Mouse (Mus musculus) fat pad, adult 2 months (tissue): Measurements from ENCODE around the gene Rcc1l.

Source experiments
- DNase-seq: peaks from one replicate; pipeline ENCODE4 v3.0.0-alpha.2; 2011; ENCODE audit warnings: low read depth, low spot score; ENCODE audit errors: extremely low read depth

Gene Rcc1l

DNA sequence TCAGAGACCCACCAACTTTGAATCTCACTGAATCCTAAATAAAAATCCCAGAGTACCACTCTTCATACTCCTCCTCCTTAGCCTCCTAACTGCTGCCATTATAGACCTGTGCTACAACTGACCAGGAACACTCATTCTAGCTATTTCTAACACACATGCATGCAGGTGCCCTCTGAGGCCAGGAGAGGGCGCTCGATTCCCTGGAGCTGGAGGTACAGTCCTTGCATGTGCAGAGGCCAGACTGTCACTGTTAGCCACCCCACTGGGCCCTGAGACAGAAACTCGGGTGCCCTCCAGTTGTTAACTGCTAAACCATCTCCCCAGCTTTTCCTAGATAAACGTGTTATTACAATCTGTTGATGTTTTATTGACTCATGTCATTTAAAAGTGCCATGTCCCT lies 3.4 kb downstream of the Rcc1l start:
- no peak for DNase-seq

DNA sequence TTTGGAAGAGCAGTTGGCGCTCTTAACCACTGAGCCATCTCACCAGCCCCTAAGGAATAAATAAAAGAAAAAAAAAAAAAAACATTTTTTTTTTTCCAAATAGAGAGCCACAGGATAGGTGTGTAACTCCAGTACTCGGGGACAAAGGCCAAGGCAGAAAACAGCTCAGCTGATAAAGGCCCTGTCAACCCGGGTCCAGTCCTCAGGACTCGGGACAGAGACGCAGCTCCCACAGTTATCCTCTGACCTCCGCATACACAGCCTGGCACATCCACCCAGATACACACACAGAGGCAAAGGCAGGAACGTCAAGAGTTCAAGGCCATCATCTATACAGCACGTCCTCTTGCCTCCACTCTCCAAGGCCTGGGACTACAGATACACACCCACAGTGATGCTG lies 6.4 kb downstream of the Rcc1l start:
- DNase-seq: no peak

DNA sequence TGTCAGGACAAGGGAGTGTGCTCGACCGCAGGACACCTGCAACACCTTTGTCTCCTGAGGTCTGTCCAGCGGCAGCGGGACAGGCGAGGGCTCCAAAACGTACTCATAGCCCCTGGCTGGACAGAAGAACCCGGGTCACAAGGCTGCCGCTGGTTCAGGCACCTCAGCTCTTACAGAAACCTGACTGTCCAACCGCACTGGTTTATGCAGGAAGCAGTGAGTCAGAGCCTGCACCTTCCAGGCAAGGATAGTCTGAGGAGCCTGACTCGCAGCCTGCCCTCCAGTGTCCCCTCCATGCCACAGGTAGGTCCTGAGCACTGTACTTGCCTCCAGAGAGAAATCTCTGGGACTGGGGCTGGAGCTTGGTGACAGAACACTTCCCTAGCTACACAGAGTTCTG lies 7.3 kb downstream of the Rcc1l start:
- no peak for DNase-seq

DNA sequence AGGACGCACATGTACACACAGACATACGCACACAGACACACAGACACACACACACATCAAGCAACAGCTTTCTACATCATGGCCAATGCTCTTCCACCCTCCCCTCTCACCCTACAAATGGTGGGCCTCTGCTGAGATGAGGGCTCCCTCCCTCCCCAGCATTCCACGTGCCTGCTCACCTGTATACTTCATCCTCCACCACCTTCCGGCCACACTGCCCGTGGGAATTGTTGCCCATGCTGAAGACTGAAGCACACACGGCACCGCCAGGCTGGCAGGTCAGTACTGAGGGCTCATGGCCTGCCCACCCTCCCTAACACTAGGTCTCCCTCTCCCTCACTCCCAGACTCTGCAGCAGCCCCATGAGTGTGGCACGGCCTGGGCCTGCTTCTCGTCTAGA lies 8.5 kb downstream of the Rcc1l start:
- no peak for DNase-seq

DNA sequence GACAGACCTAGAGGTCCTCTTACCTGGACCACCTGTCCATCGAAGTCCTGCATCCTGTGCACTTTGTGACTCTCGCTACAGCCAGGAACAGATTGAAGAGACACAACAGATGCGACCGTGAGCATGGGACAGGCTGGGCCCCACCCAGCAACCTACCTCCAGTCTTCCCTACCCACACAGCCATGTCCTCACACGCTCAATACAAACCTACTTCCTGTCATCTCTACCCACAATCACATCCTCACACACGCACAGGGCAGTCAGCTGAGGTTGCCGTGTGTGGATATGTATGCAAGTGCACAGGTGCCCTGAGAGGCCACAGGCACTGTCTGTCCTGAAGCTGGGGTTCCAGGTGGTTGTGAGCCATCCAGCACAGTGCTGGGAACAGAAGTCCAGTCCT lies 9.9 kb downstream of the Rcc1l start:
- DNase-seq: no peak

DNA sequence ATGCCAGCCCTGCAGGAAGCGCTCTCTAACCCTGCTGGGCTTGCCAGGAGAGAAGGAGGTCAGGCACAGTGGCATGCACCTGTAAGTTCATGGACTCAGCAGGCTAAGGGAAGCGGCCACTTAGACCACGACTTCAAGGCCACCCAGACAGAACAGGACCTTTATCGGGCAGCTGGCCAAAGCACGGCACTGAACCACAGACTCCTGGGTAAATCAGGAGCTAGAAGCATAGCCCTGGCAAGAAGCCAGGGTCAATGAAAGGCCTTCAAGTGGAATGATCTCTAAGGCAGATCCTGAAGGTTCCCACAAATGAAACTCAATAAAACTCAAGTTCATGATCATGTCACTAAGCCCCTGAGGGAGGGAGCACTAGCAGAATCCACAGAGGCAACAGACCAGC lies 11.9 kb downstream of the Rcc1l start:
- no peak for DNase-seq

DNA sequence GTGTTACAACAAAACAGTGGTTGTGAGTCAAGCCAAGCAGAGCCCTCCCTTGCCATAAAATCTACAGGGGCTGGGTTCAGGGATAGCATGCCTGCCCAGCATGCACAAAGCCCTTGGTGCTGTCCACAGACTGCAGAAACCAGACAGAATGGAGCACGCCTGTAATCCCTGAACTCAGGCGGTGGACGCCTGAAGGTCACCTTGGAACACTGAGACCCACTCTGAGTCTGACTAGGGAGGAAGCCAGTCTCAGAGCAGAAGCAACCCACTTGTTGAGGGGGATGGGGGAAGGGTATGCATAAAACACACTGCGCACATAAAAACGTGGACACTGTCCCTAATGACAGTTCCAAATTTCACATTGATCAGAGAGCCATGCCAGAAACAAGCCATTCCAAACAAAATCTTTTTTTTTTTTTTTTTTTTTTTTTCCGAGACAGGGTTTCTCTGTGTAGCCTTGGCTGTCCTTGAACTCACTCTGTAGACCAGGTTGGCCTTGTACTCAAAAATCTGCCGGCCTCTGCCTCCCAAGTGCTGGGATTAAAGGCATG lies 20.6 kb downstream of the Rcc1l start:
- no peak for DNase-seq

DNA sequence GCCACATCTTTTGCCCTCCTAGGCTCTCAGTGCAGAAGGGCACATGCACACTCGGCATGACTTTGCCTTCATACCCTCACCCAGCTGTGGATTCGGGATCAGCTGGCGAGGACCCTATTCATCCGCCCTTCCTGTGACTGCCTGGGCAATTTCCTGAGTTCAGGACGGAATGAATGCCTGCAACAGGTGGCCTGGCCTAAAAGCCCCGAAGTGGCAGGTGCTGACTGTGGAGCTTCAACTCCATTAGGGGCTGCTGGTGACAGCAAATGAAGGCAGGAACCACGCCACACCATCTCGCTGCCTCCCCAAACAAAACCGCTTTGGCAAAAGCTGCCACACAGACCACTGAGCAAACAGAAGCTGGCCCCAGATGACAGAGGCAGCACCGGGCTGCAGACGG lies 24.7 kb downstream of the Rcc1l start:
- DNase-seq: no peak

DNA sequence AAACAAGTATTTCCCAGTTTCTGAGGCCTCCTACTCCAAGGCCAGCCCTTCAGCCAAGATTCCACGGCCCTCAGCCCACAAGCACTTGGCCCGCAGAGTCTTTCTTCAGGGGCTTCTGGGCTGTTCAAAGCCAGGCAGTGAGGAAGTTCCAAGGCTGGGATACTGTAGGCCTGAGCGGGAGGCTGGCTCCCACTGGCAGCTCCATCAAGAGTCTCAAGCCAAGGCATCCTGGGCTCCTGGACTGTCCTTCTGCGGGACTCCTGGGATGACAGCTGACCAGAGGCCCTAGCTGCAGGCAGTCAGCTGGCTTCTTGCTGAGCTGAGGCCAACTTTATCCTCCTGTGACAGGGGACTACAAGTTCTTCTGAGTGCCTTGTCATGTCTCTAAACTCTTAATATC lies 28.4 kb downstream of the Rcc1l start:
- no peak for DNase-seq

DNA sequence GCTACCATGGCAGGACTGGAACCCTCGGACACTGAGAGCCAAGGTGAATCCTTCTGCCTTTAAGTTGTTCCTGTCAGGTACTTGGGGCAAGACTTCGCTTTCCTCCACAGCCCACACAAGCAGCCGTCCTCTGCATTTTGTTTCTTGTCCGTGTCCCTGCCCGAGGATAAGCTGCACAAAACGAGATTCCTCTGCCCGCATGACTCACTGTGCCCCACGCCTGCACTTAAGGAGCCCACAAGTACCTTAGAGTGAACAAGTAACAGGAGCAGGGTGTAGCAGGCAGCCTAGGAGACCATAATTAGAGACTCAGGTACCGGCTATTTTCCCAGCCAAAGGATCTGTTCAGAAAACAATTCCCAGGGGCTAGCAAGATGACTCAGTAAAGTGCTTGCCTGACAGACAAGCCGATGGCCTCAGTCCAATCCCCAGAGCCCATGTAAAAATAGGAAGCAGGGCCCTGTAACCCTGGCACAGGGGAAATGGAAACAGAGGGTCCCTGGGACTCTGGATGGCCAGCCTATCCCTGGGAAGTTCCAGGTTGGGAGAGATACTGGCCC lies 29.3 kb downstream of the Rcc1l start:
- DNase-seq: no peak

DNA sequence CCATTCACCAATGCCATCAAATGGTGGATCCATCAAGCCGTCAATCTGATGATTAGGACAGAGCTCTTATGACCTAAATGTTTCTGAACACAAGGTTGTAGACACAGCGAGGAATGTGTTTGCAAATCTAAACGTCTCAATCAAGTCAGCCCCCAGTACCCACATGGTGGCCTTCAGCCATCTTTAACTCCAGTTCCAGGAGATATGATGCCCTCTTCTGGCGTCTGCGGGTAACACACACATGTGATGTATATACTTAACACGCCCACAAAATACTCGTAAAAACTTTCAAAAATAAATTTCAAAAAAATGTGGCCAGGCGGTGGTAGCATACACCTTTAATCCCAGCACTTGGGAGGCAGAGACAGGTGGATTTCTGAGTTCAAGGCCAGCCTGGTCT lies 31.6 kb downstream of the Rcc1l start:
- DNase-seq: no peak

DNA sequence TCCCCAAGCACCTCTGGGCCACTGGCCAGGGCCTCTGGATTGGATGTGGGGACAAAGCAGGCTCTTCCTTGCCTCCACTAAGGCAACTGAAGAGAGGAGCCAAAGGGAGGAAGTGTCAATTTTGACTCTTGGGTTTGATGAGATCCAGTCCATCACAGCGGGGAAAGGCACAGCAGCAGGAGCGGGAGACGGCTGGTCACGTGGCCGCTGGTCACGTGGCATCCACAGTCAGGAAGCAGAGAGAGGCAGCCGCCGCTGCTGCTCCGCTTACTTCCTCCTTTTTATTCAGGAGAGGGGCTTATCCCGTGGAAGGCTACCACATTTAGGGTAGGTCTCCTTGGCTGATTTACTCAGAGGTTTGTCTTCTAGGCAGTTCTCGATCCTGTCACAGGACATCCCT lies 34.2 kb downstream of the Rcc1l start:
- no peak for DNase-seq

DNA sequence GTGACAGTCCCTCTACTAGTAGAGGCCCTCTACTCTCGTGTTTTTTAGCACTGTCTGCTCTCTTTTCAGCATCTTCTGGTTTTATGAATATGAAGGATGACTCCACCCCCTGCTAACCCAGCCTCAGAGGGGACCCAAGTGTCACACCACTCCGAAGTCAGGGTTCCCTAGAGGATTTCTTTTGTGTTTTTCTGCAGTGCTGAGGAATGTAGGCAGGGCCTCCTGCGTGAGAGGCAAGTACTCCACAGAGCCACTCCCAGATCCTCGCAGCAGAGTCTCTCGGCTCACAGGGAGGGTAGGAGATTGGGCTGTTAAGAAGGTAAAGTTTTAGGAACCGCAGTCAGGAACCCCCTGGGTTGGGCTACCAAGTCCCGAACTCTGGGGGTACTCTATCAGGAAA lies 35.3 kb downstream of the Rcc1l start:
- DNase-seq: no peak

DNA sequence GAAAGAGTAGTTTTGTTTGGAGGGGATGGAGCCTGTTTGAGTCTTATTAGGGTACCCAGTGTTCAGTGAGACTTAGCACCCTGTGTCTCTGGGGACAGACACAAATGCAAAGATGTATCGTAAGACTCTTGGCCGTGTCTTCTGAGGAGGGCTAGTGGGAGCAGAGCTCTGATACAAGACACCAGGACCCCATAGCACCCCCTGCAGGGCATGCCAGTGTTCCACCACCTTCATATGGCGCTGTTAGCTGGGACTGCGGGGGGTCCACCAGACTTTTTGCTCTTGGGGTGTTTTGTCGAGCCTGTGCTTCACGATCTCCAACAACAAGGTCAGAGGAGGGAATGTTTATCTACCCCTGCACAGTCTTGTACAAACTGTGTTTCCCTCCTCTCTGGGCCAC lies 37.1 kb downstream of the Rcc1l start:
- no peak for DNase-seq

DNA sequence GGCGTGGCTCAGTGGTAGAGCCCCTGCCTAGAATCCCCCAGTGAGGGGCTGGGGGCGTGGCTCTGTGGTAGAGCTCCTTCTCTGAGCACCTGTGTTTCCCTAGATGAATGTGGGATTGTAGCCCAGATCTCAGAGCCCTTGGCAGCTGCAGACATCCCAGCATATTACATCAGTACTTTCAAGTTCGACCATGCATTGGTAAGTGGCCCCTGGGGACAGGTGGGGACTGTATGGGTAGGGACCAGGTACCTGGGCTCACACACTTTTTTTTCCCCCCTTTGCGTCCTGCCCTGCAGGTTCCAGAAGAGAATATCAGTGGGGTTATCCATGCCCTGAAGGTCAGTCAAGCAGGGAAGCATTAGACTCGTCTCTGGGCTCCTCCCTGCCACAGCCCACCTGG lies 38.6 kb downstream of the Rcc1l start:
- DNase-seq: no peak

DNA sequence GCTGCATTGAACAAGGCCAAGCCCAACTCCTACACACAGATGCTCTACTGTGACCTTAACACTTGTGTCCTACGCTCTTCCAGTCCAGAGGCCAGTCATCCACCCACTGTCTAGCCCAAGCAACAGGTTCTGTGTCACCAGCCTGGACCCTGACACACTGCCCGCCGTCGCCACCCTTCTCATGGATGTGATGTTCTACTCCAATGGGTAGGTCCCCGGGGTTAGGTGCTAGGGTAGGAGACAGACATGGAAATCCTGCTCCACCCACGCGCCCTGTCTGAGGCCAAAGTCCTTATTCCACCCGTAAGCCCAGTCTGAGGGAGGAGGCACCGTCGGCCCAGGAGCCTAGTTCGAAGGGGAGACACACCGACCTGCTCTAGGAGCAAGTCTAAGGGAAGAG lies 40.6 kb downstream of the Rcc1l start:
- no peak for DNase-seq

DNA sequence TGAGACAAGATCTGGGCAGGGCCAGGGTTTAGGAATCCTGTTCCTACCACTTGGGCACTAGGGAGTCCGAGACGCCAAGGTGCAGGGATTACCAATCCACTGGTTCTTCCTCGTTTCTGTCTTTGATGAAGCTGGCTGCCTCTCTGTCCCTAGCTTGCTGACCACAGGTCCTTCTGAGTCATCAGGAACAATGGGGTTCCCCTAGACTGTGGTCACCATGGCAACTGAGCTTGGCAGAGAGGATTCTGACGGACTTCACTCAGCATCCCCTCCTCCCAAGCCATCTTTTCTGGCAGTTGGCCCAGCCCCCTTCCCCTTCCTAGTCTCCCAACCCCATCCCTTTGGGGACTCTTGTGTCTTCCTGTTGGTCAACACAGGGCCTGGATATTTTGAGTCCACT lies 45.0 kb downstream of the Rcc1l start:
- no peak for DNase-seq

DNA sequence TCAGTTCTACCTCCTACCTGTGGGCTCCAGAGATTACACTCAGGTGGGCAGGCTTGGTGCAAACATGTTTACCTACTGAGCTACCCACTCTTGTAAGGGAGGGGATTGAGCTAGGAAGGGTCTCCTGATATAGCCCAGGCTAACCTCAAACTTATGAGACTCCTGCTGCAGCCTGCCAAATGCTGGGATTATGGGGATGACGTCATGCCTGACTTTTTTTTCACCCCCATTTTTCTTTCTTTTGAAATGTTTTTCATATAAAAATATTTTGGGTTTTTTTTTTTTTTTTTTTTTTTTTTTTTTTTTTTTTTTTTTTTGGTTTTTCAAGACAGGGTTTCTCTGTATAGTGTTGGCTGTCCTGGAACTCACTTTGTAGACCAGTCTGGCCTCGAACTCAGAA lies 50.3 kb downstream of the Rcc1l start:
- DNase-seq: no peak

DNA sequence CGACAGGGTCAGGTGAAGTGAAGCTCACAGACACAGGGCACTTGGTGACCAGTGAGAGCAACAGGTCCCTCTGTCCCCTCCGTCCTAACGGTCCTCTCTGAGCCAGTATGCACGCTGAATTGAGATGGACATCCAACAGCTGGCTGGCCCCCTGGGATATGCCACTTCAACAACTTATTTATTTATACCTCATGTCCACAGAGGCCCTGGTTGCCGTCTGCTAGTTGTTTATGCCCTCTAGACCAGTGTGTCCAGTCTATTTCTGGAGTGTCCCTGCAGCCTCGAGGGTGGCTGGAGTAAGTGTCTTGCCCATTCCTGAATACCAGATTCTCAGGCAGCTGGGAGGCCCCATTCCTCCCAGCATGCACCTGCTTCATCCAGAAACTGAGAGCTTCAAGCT lies 52.7 kb downstream of the Rcc1l start:
- no peak for DNase-seq

DNA sequence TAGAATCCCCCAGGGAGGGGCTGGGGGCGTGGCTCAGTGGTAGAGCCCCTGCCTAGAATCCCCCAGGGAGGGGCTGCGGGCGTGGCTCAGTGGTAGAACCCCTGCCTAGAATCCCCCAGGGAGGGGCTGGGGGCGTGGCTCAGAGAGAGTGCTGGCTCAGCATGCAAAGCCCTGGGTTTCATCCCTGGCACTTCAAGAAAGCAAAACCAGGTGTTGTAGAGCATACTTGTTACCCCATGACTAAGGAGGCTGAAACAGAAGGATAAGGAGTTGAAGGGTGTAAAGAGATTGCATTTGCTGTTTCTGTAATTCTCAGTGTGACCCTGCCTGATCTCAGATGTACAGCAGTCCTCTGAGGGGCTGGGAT lies 54.7 kb downstream of the Rcc1l start:
- DNase-seq: no peak

DNA sequence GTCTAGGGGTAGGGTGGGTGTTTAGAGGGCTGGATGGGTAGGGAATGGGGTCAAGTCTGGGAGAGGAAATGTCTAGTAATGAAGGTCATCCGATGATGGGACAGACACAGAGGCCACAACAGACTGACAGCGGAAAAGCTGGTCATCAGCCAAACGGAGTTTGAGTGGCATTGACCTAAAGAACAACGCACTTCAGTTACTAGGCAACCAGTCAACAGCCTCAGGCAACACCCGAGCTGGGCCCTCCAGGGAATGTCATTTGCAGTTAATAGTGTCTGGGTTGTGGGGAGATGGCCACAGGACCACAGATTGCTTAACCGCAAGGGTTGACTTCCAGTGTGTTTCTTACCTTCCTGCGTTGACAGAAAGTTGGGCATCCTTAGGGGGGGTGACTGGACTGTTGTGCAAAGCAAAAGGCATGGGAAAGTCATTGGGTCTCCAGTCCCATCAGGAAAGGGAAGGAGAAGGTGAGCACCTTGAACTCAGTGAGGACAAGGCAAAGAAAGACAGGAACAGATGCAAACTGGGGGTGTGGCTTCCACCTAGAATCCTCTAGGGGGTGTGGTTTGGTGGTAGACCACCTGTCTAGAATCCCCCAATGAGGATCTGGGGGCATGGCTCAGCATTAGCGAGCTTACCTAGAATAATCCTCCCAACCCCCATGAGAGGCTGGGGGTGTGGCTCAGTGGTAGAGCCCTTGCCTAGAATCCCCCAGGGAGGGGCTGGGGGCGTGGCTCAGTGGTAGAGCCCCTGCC lies 55.3 kb downstream of the Rcc1l start:
- DNase-seq: no peak

DNA sequence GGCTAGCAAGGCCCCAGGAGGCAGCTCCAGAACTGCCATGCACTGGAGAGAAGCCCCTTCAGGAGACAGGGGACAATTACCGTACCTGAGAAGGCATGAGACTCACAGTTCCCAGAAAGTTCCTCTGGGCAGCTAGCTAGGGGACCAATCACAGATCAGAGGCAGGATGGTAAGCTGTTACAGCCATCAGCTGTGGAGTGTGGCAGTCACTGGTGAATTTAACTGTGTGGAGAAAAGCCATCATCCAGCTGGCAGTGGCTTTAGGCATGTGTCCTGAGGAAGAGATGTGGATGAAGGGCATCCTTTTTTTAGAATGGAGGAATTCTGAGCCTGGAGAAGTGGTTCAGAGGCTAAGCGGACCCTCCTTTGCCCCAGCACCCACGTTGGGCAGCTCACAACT lies 56.4 kb downstream of the Rcc1l start:
- DNase-seq: no peak
